Mouse (Mus musculus): ENCODE measurements around the gene Fam229a. TPM values are rescaled to one million over a fixed set of nuclear protein-coding genes. Genes with fewer than 3 reads are reported as not detected.
A peak's percentile ranks its signal among the peaks of the same experiment; 100 is the strongest.

Gene Fam229a
- not detected in 2 replicates for polyA plus RNA-seq (2014; fragmentation: Nextera tagmentation; extraction: Ambion mirVana)

DNA sequence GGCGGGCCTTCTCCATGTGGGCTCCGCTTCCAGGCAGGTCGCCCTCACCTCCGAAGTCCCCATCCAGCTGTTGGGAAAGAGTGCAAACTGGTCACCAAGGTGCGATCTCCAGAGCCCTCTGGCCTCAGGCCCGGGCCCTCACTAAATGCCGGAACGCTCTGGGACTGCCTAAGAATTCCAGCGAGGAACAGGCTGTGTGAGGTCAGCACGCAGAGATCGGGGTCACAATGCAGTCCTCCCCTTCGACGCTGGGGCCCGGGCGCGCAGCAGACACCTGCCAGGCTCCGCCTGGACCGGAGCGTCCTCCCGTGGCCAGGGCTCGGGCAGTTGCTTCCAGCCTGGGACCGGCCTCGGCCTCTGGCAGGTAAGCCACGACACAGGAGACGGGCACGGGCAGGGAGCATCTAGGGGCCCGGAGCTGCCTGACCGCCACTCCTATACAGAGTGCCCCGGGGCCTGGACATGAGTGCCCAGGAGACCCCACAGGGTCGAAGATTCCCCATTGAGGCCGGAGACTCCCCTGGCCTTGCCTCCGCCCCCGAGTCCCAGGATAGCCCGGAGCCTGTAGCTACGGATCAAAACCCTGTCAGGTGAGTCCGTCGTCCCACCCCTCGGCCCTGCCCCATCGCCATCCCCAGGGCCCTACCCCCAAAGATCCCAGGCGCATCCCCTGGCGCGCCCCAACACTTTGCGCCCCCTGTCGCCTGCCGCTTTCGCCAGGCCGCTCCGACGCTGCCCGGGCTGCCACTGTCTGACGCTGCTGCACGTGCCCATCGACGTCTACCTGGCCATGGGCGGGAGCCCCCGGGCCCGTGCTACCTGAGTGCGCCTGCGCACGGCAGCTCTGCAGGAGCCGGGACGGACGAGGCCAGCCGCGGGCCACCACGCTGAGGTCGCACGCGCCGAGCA is at the start of gene Fam229a, which contains the start of gene Tssk3:
Gene Fam229a, plus strand, starts transcription at position 219 of the 909 bp plus-strand sequence.
Gene Tssk3, minus strand, starts transcription at position 51 of the 909 bp plus-strand sequence.
- Histone ChIP-seq H3K36me3 (replicated peaks; ENCODE audit: control insufficient read depth, insufficient read depth, low read depth, low read length) (peaks cover 3% of the 10 kb centered on the region; the same call in 1 of the 2 replicates), H3K4me2 (ENCODE audit: low read depth, low read length) (peak within 1 kb of the TSS; percentile 60), H3K9ac (replicated peaks; ENCODE audit: low read length) (peak within 1 kb of the TSS; percentile 39), H3K27me3 (ENCODE audit: control insufficient read depth, insufficient read depth, low read length) (peaks cover 12% of the 10 kb centered on the region), H3K4me3 (ENCODE audit: low read depth, low read length) (peak within 1 kb of the TSS; percentile 25), H3K4me1 (ENCODE audit: control insufficient read depth, insufficient read depth, low read length) (peaks cover 9% of the 10 kb centered on the region), H3K9me3 (replicated peaks; ENCODE audit: control insufficient read depth, low read length) (no peaks in the 10 kb centered on the region), H3K27ac (replicated peaks; ENCODE audit: low read depth, low read length) (no peak within 1 kb of the TSS)
- DNase-seq (ENCODE audit: low spot score), result peak; percentile 35
- peak; percentile 57 for ATAC-seq (replicated peaks; ENCODE audit: insufficient number of reproducible peaks, low FRiP score, low TSS enrichment, low read depth)
- WGBS, result 2% methylated on average over 70 of the region's 70 CpGs

DNA sequence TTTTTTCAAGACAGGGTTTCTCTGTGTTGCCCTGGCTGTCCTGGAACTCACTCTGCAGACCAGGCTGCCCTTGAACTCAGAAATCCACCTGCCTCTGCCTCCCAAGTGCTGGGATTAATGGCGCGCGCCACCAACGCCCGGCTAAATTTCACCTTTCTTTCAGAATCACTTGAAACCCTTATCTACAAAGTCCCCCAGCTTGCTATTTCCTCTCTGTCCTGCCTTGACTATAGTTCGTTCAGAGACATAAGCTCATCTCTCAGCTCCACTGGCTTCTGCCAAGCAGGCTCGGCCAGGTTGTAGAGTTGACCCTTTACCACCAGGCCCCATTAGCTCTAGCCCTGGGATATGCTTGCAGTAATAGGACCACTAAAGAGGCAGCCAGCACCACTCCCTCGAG is 43.6 kb upstream of the Fam229a start:
- H3K27ac ChIP-seq (replicated peaks; ENCODE audit: low read depth, low read length), result no peak overlapping the region
- no peaks in the 10 kb centered on the region for H3K4me1 ChIP-seq (ENCODE audit: control insufficient read depth, insufficient read depth, low read length)
- no peak overlapping the region for H3K9ac ChIP-seq (replicated peaks; ENCODE audit: low read length)
- H3K27me3 ChIP-seq (ENCODE audit: control insufficient read depth, insufficient read depth, low read length), result peaks cover under 1% of the 10 kb centered on the region; the same call in 1 of the 2 replicates
- no peak overlapping the region for H3K4me3 ChIP-seq (ENCODE audit: low read depth, low read length)
- 83% methylated on average over 8 of the region's 8 CpGs for WGBS
- DNase-seq (ENCODE audit: low spot score) (no peak), ATAC-seq (replicated peaks; ENCODE audit: insufficient number of reproducible peaks, low FRiP score, low TSS enrichment, low read depth) (no peak)
- H3K36me3 ChIP-seq (replicated peaks; ENCODE audit: control insufficient read depth, insufficient read depth, low read depth, low read length), result no peaks in the 10 kb centered on the region
- H3K4me2 ChIP-seq (ENCODE audit: low read depth, low read length), result no peak overlapping the region
- H3K9me3 ChIP-seq (replicated peaks; ENCODE audit: control insufficient read depth, low read length), result no peaks in the 10 kb centered on the region

DNA sequence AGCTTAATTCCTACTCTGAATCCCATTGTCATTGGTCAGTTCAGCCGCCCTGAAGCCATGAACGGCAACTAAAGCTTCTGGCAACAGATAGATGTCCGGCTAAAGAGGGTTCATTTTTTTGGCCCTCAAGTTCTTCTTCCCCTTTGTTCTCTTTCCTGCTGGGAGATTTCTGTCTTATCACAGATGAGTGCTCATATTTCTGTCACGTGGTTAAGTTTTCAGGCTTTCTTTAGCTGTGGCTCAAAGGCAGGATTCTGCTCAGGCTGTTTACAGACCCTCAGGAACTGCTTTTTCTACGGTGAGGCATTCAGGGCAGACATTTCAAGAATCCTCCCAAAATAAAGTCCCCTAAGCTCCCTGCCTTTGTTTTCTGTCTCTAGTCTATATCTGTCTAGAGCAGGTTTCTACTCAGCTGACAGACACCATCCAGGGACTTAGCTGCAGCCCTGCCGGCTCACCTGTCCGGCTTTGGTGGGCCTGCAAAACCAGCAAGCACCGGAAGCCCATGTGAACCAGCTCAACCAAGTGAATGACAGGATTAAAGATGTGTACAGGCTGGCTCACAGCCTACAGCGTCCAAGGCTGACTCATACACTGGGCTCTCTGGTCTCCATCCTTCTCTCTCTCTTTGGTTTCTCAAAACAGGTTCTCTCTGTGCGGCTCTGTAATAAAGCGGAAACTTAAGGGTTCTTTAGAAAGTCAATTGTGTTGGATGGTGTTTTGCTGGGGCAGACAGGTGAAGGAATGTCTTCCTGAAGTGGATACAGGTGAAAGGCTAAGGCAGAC is 43.0 kb upstream of the Fam229a start:
- 81% methylated on average over 11 of the region's 11 CpGs for WGBS

DNA sequence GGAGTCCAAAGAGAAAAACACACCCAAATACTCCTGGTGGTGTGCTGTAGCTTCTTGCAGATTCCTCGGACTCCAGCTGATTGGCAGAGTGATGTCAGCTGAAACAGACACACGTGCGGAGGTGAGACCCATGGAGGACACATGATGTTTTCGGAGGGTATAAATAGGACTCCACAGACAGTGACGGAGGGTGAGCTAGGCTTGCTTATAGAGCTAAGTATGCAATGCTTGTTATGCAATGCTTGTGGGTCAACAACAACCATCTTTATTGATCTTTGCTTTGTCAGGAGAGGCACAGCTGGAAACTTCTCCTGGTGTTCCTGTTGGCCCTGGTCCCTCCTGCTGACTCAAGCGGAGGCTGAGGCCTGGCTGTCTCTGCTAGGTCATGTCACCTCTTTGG is 42.3 kb upstream of the Fam229a start:
- no peaks in the 10 kb centered on the region for H3K9me3 ChIP-seq (replicated peaks; ENCODE audit: control insufficient read depth, low read length)
- no peak overlapping the region for H3K9ac ChIP-seq (replicated peaks; ENCODE audit: low read length)
- no peak overlapping the region for H3K4me2 ChIP-seq (ENCODE audit: low read depth, low read length)
- no peaks in the 10 kb centered on the region for H3K36me3 ChIP-seq (replicated peaks; ENCODE audit: control insufficient read depth, insufficient read depth, low read depth, low read length)
- WGBS, result 79% methylated on average over 6 of the region's 6 CpGs
- H3K4me3 ChIP-seq (ENCODE audit: low read depth, low read length), result no peak overlapping the region
- no peak for ATAC-seq (replicated peaks; ENCODE audit: insufficient number of reproducible peaks, low FRiP score, low TSS enrichment, low read depth)
- H3K27me3 ChIP-seq (ENCODE audit: control insufficient read depth, insufficient read depth, low read length), result no peaks in the 10 kb centered on the region
- DNase-seq (ENCODE audit: low spot score), result no peak
- H3K27ac ChIP-seq (replicated peaks; ENCODE audit: low read depth, low read length), result no peak overlapping the region
- H3K4me1 ChIP-seq (ENCODE audit: control insufficient read depth, insufficient read depth, low read length), result no peaks in the 10 kb centered on the region

More for the DNA sequence above, 43.0 kb upstream of the Fam229a start:
- Histone ChIP-seq H3K9me3 (replicated peaks; ENCODE audit: control insufficient read depth, low read length) (no peaks in the 10 kb centered on the region), H3K27ac (replicated peaks; ENCODE audit: low read depth, low read length) (no peak overlapping the region), H3K4me1 (ENCODE audit: control insufficient read depth, insufficient read depth, low read length) (no peaks in the 10 kb centered on the region), H3K36me3 (replicated peaks; ENCODE audit: control insufficient read depth, insufficient read depth, low read depth, low read length) (no peaks in the 10 kb centered on the region), H3K4me3 (ENCODE audit: low read depth, low read length) (no peak overlapping the region), H3K4me2 (ENCODE audit: low read depth, low read length) (no peak overlapping the region), H3K9ac (replicated peaks; ENCODE audit: low read length) (no peak overlapping the region), H3K27me3 (ENCODE audit: control insufficient read depth, insufficient read depth, low read length) (no peaks in the 10 kb centered on the region)
- ATAC-seq (replicated peaks; ENCODE audit: insufficient number of reproducible peaks, low FRiP score, low TSS enrichment, low read depth) (no peak), DNase-seq (ENCODE audit: low spot score) (no peak)

DNA sequence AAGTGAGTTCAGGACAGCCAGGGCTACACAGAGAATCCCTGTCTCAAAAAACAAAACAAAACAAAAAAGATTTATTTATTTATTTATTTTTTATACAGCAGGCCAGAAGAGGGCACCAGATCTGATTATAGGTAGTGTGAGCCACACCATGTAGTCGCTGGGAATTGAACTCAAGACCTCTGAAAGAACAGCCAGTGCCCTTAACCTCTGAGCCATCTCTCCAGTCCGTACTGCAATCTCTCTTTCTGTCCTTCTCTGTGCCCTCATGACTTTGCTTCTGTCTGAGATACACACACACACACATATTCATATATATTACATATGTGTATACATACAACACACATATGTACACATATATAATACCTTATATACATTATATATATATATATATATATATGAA is 40.1 kb upstream of the Fam229a start:
- 72% methylated on average over 2 of the region's 2 CpGs for WGBS
- no peak for ATAC-seq (replicated peaks; ENCODE audit: insufficient number of reproducible peaks, low FRiP score, low TSS enrichment, low read depth)
- H3K4me3 ChIP-seq (ENCODE audit: low read depth, low read length), result no peak overlapping the region
- no peak for DNase-seq (ENCODE audit: low spot score)
- no peaks in the 10 kb centered on the region for H3K9me3 ChIP-seq (replicated peaks; ENCODE audit: control insufficient read depth, low read length)
- H3K9ac ChIP-seq (replicated peaks; ENCODE audit: low read length), result no peak overlapping the region
- H3K4me2 ChIP-seq (ENCODE audit: low read depth, low read length), result no peak overlapping the region
- H3K27ac ChIP-seq (replicated peaks; ENCODE audit: low read depth, low read length), result no peak overlapping the region
- H3K36me3 ChIP-seq (replicated peaks; ENCODE audit: control insufficient read depth, insufficient read depth, low read depth, low read length), result no peaks in the 10 kb centered on the region
- H3K27me3 ChIP-seq (ENCODE audit: control insufficient read depth, insufficient read depth, low read length), result no peaks in the 10 kb centered on the region
- H3K4me1 ChIP-seq (ENCODE audit: control insufficient read depth, insufficient read depth, low read length), result no peaks in the 10 kb centered on the region

DNA sequence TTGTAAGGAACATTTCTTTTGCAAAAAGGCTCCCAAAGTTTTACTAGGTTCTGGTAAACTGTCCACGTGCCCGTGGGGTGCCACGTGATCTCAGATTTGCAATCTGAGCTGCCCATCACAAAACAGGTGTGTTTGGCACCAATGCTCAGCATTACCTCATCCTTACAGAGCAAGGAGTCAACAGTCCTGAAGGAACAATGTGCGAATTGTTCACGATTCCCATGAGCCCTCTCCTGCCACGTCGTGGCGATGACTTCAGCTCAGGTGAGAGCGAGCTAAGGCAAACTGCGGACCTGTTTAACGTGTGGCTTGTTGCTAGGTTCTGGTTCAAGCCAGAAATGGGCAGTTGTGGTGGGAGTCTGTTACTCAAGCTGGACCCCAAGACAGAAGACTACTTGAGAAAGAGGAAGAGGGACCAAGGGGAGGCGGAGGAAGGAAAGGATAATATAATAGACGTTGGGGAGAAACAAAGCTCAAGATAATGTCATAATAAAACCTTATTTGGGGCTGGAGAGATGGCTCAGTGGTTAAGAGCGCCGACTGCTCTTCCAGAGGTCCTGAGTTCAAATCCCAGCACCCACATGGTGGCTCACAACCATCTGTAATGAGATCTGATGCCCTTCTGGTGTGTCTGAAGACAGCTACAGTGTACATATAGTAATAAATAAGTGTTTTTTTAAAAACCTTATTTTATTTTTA is 39.4 kb upstream of the Fam229a start:
- H3K27ac ChIP-seq (replicated peaks; ENCODE audit: low read depth, low read length), result no peak overlapping the region
- no peaks in the 10 kb centered on the region for H3K4me1 ChIP-seq (ENCODE audit: control insufficient read depth, insufficient read depth, low read length)
- H3K4me2 ChIP-seq (ENCODE audit: low read depth, low read length), result no peak overlapping the region
- 83% methylated on average over 15 of the region's 15 CpGs for WGBS
- H3K9ac ChIP-seq (replicated peaks; ENCODE audit: low read length), result no peak overlapping the region
- DNase-seq (ENCODE audit: low spot score) (no peak), ATAC-seq (replicated peaks; ENCODE audit: insufficient number of reproducible peaks, low FRiP score, low TSS enrichment, low read depth) (no peak)
- H3K4me3 ChIP-seq (ENCODE audit: low read depth, low read length), result no peak overlapping the region
- H3K9me3 ChIP-seq (replicated peaks; ENCODE audit: control insufficient read depth, low read length), result no peaks in the 10 kb centered on the region
- no peaks in the 10 kb centered on the region for H3K36me3 ChIP-seq (replicated peaks; ENCODE audit: control insufficient read depth, insufficient read depth, low read depth, low read length)
- H3K27me3 ChIP-seq (ENCODE audit: control insufficient read depth, insufficient read depth, low read length), result no peaks in the 10 kb centered on the region

DNA sequence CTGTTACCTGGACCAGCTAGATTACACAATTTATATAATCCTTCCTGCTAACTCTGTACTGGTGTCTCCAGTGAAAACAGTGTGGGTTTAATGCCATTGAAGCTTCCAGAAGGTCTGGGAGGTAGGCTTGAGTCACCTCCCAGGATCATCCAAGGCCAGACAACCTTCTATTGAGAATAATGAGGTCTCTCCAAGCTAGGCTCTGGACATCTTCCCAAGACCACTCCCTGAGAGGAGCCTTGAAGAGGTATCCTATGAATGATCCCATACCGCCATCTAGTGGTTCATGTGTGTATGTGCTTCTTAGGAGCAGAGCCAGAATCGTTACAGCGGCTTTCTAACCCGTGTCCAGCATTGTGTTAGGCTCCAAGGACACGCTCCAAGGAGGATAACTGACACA is 35.7 kb upstream of the Fam229a start:
- Histone ChIP-seq H3K9me3 (replicated peaks; ENCODE audit: control insufficient read depth, low read length) (no peaks in the 10 kb centered on the region), H3K4me3 (ENCODE audit: low read depth, low read length) (no peak overlapping the region), H3K4me2 (ENCODE audit: low read depth, low read length) (no peak overlapping the region), H3K4me1 (ENCODE audit: control insufficient read depth, insufficient read depth, low read length) (no peaks in the 10 kb centered on the region), H3K27me3 (ENCODE audit: control insufficient read depth, insufficient read depth, low read length) (no peaks in the 10 kb centered on the region), H3K9ac (replicated peaks; ENCODE audit: low read length) (no peak overlapping the region), H3K36me3 (replicated peaks; ENCODE audit: control insufficient read depth, insufficient read depth, low read depth, low read length) (no peaks in the 10 kb centered on the region), H3K27ac (replicated peaks; ENCODE audit: low read depth, low read length) (no peak overlapping the region)
- 6% methylated on average over 5 of the region's 5 CpGs for WGBS
- ATAC-seq (replicated peaks; ENCODE audit: insufficient number of reproducible peaks, low FRiP score, low TSS enrichment, low read depth) (peak; percentile 86), DNase-seq (ENCODE audit: low spot score) (peak; percentile 92)

Data from embryonic facial prominence, embryonic 11.5 days (tissue).